Mouse (Mus musculus): ENCODE measurements around the gene Dab2ip. TPM values are rescaled to one million over a fixed set of nuclear protein-coding genes. Genes with fewer than 3 reads are reported as not detected.

Dab2ip gene
- total and polyA plus RNA-seq, 3 experiments = 0.02 to 2.2 (median 0.16) TPM

DNA sequence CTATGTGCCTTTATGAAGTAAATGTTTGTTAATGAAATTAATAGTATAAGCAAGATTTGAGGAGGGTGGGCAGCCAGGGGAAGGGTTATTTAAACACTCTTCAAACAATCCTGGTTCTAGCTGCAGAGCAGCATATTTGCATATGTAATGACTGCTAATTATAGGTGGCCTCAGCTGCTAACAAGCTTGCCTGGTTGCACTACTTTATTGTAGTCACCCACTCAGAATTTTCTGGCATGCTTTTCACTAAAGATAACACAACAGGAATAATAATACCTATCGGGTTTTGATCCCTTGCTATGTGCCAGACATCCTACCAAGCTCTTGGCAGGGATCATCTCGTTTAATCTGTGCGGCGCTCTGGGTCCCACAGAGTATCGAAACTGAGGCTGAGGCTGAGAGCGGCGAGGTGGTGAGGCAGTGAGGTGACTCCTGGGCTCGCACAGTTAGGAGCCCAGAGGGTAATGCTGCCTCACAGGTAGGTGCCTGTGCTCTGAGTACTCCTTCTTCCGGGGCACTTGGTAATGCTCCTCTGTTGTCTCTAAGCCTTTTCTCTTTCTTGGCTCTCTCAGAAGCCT lies 126.8 kb downstream of the Dab2ip start:
- peaks cover 29% of the 10 kb centered on the region for H3K27me3 ChIP-seq (ENCODE audit: insufficient read depth, low read length)
- no peak for TF ChIP-seq GATA2 (IDR thresholded peaks at IDR 0.05; ENCODE audit: borderline replicate concordance, low read depth, low read length)
- no peak overlapping the region for H3K4me3 ChIP-seq (ENCODE audit: low read depth, low read length)
- no peaks in the 10 kb centered on the region for H3K9me3 ChIP-seq (replicated peaks)
- H3K36me3 ChIP-seq (replicated peaks) = no peaks in the 10 kb centered on the region
- ATAC-seq (ENCODE audit: extremely low read depth, insufficient number of reproducible peaks, low FRiP score, poor library complexity, severe bottlenecking) = no peak
- no peak for DNase-seq (ENCODE audit: low spot score)
- H3K4me1 ChIP-seq (ENCODE audit: insufficient read depth, low read depth, low read length) = no peaks in the 10 kb centered on the region

DNA sequence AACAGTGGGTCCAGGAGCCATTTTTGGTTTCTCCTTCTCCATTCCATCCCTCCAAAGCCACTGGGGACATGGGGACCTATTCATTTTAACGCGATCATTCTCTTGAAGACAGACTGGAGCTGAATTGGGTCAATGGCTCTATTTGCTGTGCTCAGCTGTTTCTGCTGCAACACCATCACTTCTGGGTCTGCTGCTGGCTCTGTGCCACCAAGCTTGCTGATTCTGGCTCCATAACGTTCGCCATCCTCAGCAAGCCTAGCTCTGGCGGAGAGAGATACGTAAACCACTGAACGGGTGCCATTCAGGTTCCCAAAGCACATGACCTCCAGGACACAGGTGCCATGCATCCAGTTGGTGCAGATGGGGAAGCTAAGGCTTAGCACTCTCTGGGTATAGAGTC lies 128.0 kb downstream of the Dab2ip start:
- TF ChIP-seq POLR2AphosphoS5 (IDR thresholded peaks at IDR 0.05; ENCODE audit: insufficient replicate concordance, low read depth, low read length) = no peak
- TF ChIP-seq TAL1 (conservative IDR thresholded peaks at IDR 0.05; ENCODE audit: low read depth, low read length) = no peak
- no peak for TF ChIP-seq GATA2 (IDR thresholded peaks at IDR 0.05; ENCODE audit: borderline replicate concordance, low read depth, low read length)
- no peak for TF ChIP-seq CTCF (IDR thresholded peaks at IDR 0.05; ENCODE audit: low read depth, low read length)
- no peak for TF ChIP-seq GATA1 (IDR thresholded peaks at IDR 0.05; ENCODE audit: borderline replicate concordance, low read length)
- H3K4me3 ChIP-seq (ENCODE audit: low read depth, low read length) = no peak overlapping the region
- H3K36me3 ChIP-seq (replicated peaks) = no peaks in the 10 kb centered on the region
- no peak for DNase-seq (ENCODE audit: low spot score)
- ATAC-seq (ENCODE audit: extremely low read depth, insufficient number of reproducible peaks, low FRiP score, poor library complexity, severe bottlenecking) = no peak
- H3K27me3 ChIP-seq (ENCODE audit: insufficient read depth, low read length) = peaks cover 30% of the 10 kb centered on the region
- no peaks in the 10 kb centered on the region for H3K4me1 ChIP-seq (ENCODE audit: insufficient read depth, low read depth, low read length)
- H3K9me3 ChIP-seq (replicated peaks) = no peaks in the 10 kb centered on the region

- Histone ChIP-seq H3K27me3 (ENCODE audit: insufficient read depth, low read length) (peaks cover 39% of the 10 kb centered on the region), H3K4me1 (ENCODE audit: insufficient read depth, low read depth, low read length) (no peaks in the 10 kb centered on the region), H3K9me3 (replicated peaks) (no peaks in the 10 kb centered on the region), H3K4me3 (ENCODE audit: low read depth, low read length) (no peak overlapping the region), H3K36me3 (replicated peaks) (no peaks in the 10 kb centered on the region)
- TF ChIP-seq POLR2AphosphoS5 (IDR thresholded peaks at IDR 0.05; ENCODE audit: insufficient replicate concordance, low read depth, low read length) = no peak
- no peak for TF ChIP-seq GATA1 (IDR thresholded peaks at IDR 0.05; ENCODE audit: borderline replicate concordance, low read length)
- no peak for TF ChIP-seq TAL1 (conservative IDR thresholded peaks at IDR 0.05; ENCODE audit: low read depth, low read length)
- TF ChIP-seq CTCF (IDR thresholded peaks at IDR 0.05; ENCODE audit: low read depth, low read length) = no peak
- TF ChIP-seq GATA2 (IDR thresholded peaks at IDR 0.05; ENCODE audit: borderline replicate concordance, low read depth, low read length) = no peak
- no peak for ATAC-seq (ENCODE audit: extremely low read depth, insufficient number of reproducible peaks, low FRiP score, poor library complexity, severe bottlenecking)
- DNase-seq (ENCODE audit: low spot score) = no peak
These were observed 129.5 kb downstream of the Dab2ip start for GRCm38 (mm10) chr2:35687557-35688070.

GRCm38 (mm10) chr2:35688121-35688520 lies 130.1 kb downstream of the Dab2ip start:
- no peak for TF ChIP-seq POLR2AphosphoS5 (IDR thresholded peaks at IDR 0.05; ENCODE audit: insufficient replicate concordance, low read depth, low read length)
- no peak for TF ChIP-seq GATA2 (IDR thresholded peaks at IDR 0.05; ENCODE audit: borderline replicate concordance, low read depth, low read length)
- TF ChIP-seq GATA1 (IDR thresholded peaks at IDR 0.05; ENCODE audit: borderline replicate concordance, low read length) = no peak
- no peak for TF ChIP-seq CTCF (IDR thresholded peaks at IDR 0.05; ENCODE audit: low read depth, low read length)
- TF ChIP-seq TAL1 (conservative IDR thresholded peaks at IDR 0.05; ENCODE audit: low read depth, low read length) = no peak
- DNase-seq (ENCODE audit: low spot score) = no peak
- ATAC-seq (ENCODE audit: extremely low read depth, insufficient number of reproducible peaks, low FRiP score, poor library complexity, severe bottlenecking) = no peak
- Histone ChIP-seq H3K4me3 (ENCODE audit: low read depth, low read length) (no peak overlapping the region), H3K4me1 (ENCODE audit: insufficient read depth, low read depth, low read length) (no peaks in the 10 kb centered on the region), H3K9me3 (replicated peaks) (no peaks in the 10 kb centered on the region), H3K36me3 (replicated peaks) (no peaks in the 10 kb centered on the region), H3K27me3 (ENCODE audit: insufficient read depth, low read length) (peaks cover 40% of the 10 kb centered on the region)

DNA sequence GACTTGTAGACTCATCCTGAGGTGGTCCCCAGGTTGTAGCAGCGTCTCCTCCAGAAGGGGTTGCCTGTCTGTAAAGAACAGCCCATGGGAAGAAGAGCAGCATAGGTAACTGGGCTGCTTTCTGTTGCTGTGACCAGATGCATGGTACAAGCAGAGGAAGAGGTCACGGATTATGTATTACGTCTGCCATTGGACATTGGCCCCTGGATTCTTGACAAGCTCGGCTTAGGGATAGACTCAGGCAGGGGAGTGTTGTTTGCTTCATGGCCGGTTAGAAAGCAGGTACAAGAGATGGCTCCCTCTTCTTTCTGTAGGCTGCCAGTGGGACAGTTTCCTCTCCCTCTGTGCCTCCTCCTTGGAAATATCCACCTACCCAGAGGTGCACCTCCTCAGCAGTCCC lies 130.5 kb downstream of the Dab2ip start:
- DNase-seq (ENCODE audit: low spot score) = no peak
- Histone ChIP-seq H3K27me3 (ENCODE audit: insufficient read depth, low read length) (peaks cover 40% of the 10 kb centered on the region), H3K4me3 (ENCODE audit: low read depth, low read length) (no peak overlapping the region), H3K4me1 (ENCODE audit: insufficient read depth, low read depth, low read length) (no peaks in the 10 kb centered on the region), H3K36me3 (replicated peaks) (no peaks in the 10 kb centered on the region), H3K9me3 (replicated peaks) (no peaks in the 10 kb centered on the region)
- TF ChIP-seq CTCF (IDR thresholded peaks at IDR 0.05; ENCODE audit: low read depth, low read length) (no peak), POLR2AphosphoS5 (IDR thresholded peaks at IDR 0.05; ENCODE audit: insufficient replicate concordance, low read depth, low read length) (no peak), GATA1 (IDR thresholded peaks at IDR 0.05; ENCODE audit: borderline replicate concordance, low read length) (no peak), GATA2 (IDR thresholded peaks at IDR 0.05; ENCODE audit: borderline replicate concordance, low read depth, low read length) (no peak), TAL1 (conservative IDR thresholded peaks at IDR 0.05; ENCODE audit: low read depth, low read length) (no peak)
- ATAC-seq (ENCODE audit: extremely low read depth, insufficient number of reproducible peaks, low FRiP score, poor library complexity, severe bottlenecking) = no peak

- no peaks in the 10 kb centered on the region for H3K4me1 ChIP-seq (ENCODE audit: insufficient read depth, low read depth, low read length)
- H3K27me3 ChIP-seq (ENCODE audit: insufficient read depth, low read length) = peaks cover 41% of the 10 kb centered on the region
- no peak overlapping the region for H3K4me3 ChIP-seq (ENCODE audit: low read depth, low read length)
These were observed 131.8 kb downstream of the Dab2ip start for GRCm38 (mm10) chr2:35689881-35690280.

More at GRCm38 (mm10) chr2:35689881-35690280, 131.8 kb downstream of the Dab2ip start:
- ATAC-seq (ENCODE audit: extremely low read depth, insufficient number of reproducible peaks, low FRiP score, poor library complexity, severe bottlenecking) = no peak
- H3K9me3 ChIP-seq (replicated peaks) = no peaks in the 10 kb centered on the region
- DNase-seq (ENCODE audit: low spot score) = no peak
- no peaks in the 10 kb centered on the region for H3K36me3 ChIP-seq (replicated peaks)
- TF ChIP-seq GATA1 (IDR thresholded peaks at IDR 0.05; ENCODE audit: borderline replicate concordance, low read length) (no peak), GATA2 (IDR thresholded peaks at IDR 0.05; ENCODE audit: borderline replicate concordance, low read depth, low read length) (no peak), TAL1 (conservative IDR thresholded peaks at IDR 0.05; ENCODE audit: low read depth, low read length) (no peak), CTCF (IDR thresholded peaks at IDR 0.05; ENCODE audit: low read depth, low read length) (no peak), POLR2AphosphoS5 (IDR thresholded peaks at IDR 0.05; ENCODE audit: insufficient replicate concordance, low read depth, low read length) (no peak)

Measured in G1E (cell line).